Mouse (Mus musculus) megakaryocyte, adult 5-6 weeks (primary cell): ENCODE measurements around the gene Olfr549. TPM values are rescaled to one million over a fixed set of nuclear protein-coding genes. Genes with fewer than 3 reads are reported as not detected.

Source experiments
- ATAC-seq: 2 replicates; pipeline ENCODE4 v1.8.0; 2016; ENCODE audit warnings: mild to moderate bottlenecking, inconsistent platforms; ENCODE audit not compliant: poor library complexity, severe bottlenecking
- total RNA-seq, 2 experiments: library from RNA; stranded (forward) in 1 of 2; stranded (reverse) in 1 of 2; fragments of 153-499, 151-499 nt in 1 of 2; fragments of 221-1000, 200-1000 nt in 1 of 2; gene quantifications; 2 replicates each; pipeline versions ENCODE4 v1.2.3 to v1.2.4; 2015 to 2017

Gene Olfr549
- total RNA-seq (2015): not detected in 2 replicates
- total RNA-seq (2017): not detected in 2 replicates

DNA sequence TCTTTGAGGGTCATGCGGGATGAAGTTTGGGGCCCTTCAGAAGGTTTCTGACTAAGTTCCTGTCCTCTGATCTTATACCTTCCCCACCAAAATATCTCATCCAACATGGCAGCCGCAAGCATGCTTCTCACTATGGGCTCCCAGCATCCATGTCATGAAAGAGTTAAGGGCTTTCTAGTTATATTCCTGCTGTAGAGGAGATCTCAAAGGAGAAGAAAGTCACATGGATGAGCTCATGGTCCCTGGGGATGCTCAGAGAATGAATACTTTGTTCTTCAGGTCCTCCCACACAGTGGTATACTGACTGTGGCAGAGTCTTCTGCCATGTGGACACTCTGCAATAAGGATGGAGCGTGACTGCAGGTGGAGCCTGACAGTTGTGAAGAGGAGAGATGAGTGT is at the start of gene Olfr549:
Gene Olfr549, plus strand, starts transcription at position 301 of the 400 bp plus-strand sequence.
- no peak for ATAC-seq

DNA sequence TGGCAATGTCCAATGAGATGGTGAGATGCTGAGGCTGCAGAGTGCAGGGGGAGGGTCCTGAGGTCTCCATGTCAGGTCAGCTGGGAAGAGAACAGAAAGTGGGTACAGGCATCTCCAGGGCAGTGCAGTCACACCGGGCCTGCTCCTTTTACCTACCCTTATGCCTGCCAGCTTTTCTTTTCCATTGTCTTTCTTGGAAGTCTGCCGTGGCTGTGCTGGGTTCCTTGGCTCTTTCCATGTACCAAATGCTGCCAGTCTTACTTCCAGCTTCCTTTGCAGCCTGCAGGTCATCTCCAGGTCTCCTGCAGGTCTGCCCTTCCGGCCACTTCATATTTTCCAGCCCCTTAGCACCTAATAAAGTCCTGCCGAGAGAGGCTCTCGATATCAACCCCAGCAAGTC is 47.7 kb upstream of the Olfr549 start:
- ATAC-seq: no peak

DNA sequence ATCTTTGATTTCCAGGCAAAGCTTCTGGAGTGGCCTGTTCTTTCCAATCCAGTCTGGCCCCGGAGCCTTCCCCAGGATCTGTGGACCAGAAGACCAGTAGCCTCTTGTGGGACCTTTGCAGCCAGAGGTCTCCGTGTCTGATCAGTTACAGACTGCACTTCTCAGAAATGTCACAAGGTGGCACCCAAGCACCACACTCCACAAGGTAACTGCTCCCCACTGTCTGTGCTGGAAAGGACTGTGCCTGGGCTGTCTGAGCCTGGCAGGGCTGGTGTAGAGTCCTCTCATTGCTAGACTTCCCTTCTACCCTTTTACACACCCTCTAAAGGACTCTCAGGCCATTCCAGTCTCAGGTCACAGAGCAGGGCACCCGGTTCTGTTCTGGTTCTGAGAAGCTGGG is 42.8 kb upstream of the Olfr549 start:
- peak; percentile 98 for ATAC-seq

DNA sequence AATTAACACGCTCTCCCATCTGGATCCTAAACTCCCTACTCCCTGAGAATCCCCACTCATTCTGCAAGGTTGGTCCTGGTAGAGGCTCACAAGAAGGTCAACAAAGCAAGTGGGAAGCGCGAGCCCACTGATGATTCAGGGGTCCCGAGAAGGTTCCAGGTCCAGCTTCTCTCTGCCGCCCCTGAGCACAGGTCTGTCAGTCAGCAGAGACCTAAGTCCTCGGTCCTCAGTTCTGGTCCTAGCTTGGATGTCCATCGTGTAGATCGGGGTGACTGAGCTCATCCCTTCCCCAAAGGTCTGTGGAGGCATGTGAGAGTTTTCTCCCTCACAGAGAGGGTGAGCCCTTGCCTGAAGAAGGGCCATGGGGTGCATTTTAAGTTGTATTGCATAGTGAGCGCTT is 41.6 kb upstream of the Olfr549 start:
- ATAC-seq: no peak

DNA sequence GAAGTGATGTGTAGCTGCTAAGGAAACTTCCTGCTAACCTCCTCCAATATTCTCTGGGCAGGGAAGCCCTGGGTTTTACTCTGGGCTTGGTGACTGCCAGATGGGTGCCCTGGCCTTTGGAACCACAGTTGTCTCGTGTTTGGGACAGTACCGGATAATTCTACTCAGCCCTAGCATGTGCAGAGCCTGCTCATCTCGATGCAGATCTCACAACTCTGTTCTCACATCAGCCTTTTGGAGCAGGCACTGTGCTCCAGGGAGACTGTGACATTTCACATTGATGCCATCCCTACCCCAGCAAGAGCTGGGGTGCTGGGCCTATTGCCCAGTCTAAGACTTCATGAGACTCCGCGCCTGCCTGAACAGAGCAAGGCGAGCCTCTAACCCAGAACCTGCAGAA is 41.0 kb upstream of the Olfr549 start:
- ATAC-seq: no peak

DNA sequence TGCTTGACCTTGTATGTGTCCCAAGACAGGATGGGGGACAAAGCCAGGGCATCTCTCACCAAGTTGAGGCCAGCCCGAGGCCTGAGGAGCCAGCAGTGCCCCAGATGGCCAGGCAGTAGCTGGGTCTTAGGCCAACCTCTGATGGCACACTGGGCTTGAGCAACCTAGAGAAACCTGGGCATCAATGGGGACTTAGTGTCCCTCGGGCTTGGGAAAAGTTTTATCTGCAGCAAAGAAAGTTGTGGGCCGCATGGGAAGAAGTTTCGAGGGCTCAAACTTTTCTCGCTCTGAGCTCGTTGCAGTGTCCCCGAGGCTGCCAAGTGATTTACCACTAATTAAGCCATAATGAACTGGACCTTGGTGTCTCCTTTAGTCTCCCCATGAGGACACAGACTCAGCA is 39.9 kb upstream of the Olfr549 start:
- no peak for ATAC-seq

DNA sequence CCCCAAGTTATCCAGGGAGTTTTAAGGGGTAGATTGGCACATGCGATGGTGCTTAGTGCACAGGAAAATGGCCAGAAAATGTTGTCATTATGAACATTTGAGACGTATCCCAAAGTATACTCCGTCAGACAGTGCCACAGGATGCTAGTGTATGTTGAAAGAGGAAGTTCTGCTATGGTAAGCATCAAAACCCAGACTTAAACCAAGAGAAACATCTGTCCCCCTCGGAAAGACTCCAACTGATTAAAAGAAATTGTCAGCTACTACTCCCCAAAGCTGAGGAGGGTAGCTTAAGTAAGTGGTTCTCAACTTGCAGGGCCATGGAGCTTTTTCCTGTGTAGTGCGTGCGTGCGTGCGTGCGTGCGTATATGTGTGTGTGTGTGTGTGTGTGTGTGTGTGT is 37.7 kb upstream of the Olfr549 start:
- ATAC-seq: peak; percentile 38; the same call in 1 of the 2 replicates

DNA sequence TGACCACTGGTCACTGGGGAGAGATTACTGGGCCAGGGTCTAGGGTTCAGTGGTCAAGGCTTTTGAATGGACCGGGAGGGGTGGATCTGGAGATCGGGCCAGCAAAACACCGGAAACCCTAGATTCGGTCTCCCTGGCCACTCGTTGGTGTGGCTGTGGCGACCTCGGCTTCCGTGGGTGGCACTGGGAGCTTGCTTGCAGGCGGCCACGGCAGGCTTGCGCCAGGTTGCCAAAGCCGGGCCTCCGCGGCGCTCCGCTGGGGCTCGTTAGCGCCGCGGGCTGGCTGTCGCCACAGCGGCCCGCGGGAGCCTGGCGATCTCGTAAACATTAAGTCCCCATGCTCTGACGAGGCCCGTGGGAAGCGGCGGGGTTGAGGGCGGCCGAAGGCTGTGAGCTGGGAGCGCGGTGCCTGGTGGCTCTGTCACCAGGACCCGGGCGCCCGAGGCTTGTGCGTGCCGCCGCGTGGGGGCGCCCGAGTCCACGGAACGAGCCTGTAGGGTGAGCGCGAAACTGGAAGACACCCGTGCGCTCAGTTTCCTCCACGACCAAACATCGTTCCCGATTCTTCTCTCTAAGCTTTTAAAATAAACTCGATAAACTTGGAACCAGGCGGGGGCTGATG is 36.7 kb upstream of the Olfr549 start:
- peak; percentile 88 for ATAC-seq

DNA sequence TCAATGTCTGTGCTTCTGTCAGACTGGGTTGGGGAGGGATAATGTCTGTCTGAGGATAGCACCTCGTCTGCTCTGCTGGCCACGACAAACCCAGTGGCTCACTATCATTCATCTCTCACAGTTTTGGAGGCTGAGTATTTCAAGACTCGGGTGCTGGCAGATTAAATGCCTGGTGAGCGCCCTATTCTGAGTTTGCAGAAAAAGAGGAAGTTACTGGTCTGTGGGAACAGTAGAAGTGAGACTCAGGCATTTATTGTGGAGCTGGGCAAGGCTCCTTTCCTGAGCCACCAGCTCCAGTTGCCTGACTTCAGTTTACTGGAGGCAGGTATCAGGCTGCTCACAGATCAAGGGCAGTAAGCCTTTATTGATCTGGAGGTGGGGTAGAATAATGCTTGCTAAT is 35.5 kb upstream of the Olfr549 start:
- ATAC-seq: peak; percentile 56

DNA sequence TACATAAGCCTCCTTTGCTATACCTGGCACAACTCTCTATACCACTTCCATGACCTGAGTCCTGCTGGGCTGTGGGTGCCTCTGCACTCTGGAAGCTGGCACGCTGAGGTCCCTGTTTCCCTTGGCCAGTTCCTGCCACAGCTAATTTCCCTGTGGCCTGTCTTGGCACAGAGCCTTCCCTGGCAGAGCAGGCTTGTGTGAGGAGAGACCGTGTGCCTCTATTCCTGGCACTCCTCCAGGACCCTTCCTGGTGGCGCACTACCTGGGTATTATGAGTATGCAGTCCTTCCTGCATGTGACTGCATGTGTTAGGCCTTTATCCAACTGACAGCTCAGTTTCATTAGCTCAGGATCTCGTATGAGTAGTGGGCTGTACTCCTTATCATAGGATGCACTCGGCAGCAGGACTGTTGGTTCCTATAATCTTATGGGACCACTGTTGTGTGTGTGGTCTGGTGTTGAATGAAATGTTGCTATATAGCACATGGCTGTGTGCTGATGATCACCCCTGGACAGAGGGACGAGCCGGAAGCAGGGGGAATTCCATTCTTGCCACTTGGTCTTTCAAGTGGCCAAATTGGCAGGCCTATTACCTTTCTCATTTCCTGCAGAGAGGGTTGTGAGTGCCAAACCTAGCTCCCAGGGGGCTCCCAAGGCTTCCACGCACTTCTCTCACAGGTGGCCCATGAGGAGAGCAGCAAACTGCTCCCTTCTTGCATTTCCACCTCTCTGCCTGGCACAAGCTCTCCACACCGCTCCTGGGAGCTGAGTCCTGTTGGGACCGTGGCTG is 33.2 kb upstream of the Olfr549 start:
- ATAC-seq: no peak

DNA sequence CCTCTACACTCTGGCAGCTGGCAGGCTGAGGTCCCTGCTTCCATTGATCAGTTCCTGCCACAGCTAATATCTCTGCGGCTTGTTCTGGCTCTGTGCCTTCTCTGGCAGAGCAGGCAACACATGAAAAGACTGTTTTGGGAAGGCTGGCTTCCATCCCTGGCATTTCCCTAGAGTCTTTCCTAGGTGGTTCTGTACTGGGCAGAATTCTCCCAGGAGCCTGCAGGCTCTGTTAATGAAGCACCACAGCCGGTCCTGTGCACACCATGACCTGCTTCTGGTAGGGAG is 32.7 kb upstream of the Olfr549 start:
- ATAC-seq: no peak

DNA sequence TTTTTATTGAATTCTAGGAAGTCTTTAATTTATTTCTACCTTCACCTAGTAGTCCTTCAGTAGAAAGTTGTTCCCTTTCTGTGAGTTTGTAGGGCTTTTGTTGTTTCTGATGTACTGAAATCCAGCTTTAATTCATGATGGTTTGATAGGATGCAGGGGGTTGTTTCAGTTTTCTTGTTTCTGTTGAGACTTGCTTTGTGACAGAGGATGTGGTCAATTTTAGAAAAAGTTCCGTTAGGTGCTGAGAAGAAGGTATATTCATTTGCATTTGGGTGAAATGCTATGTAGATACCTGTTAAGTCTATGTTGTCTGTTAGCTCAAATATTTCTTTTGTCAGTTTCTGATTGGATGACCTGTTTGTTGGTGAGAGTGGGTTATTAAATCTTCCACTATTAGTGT is 20.6 kb upstream of the Olfr549 start:
- ATAC-seq: no peak

DNA sequence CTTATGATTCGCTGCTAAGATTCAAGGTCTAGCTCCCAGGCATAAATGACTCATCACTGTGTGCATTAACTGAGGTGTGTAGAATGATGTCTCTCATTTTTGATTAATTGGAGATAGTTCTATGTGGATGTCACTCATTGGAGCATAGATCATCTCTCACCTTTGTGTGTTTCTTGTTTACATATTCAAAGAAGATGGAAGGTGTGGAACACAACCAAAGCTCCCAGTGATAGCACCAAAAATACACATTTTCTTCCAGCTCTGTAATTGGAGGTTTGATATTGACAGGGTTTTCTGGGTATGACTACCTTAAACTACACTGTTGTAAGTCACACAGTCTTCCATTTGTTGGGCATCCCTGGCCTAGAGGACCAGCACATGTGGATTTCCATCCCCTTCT is 15.2 kb upstream of the Olfr549 start, which contains the start of gene Olfr547:
Gene Olfr547, plus strand, starts transcription at position 301 of the 400 bp plus-strand sequence.
- no peak for ATAC-seq

DNA sequence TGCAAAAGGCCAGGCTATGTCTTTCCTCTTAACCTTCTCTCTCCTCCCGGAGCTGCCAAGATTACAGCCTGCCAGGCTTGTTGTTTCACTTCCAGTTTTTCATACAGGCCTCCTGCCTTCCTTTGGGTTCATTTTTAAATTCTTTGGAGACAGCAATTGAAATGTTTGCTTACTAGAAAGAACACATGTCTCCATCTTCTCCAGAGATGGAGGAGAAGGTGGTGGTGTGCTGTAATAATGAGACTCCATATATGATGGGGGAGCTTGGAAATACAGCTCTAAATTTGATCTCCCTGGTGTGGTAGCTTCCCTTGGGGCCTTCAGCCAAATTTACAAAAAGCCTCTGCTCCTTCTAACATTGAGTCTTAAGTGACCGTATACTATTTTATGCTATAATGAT is 9.1 kb upstream of the Olfr549 start, which contains the start of gene Olfr548-ps1:
Gene Olfr548-ps1, plus strand, starts transcription at position 301 of the 400 bp plus-strand sequence.
- ATAC-seq: peak; percentile 59

DNA sequence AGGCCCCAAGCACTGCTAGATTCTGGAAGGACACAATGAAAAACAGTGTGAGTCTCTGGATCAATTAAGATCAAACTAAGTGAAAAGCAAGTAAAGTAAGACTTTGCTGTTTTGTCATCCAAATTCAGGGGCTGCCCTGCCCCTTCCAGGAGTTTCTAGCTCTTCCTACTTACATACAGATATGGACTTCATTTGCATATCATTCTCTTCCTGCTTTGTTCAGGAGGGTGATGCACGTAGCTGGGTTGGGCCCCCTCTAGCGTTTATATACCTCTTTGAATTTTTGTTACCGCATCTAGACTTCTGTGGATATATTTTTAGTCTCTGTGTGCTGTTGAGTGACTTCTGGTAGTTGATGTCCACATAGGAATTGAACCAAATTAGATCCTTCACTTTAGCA is 8.4 kb upstream of the Olfr549 start:
- no peak for ATAC-seq

DNA sequence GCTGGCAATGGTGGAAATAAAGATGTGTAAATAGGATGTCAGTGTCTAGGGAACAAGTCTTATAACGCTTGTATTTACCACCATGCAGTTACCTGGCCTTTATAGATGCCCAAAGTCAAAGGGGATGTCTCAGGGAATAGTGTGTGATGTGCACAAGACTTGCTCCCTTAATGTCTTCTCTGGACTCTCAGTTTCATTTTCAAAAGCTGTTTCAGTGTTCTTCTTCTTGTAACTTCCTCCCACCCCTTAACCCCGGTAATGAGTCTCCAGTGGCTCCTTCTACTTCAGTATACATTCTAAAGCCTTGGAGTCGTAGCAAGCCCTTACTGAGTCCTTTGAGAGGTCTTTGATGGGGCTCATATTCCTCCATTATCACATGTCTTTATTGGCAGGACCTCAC is 3.6 kb downstream of the Olfr549 start:
- peak; percentile 66; the same call in 1 of the 2 replicates for ATAC-seq

DNA sequence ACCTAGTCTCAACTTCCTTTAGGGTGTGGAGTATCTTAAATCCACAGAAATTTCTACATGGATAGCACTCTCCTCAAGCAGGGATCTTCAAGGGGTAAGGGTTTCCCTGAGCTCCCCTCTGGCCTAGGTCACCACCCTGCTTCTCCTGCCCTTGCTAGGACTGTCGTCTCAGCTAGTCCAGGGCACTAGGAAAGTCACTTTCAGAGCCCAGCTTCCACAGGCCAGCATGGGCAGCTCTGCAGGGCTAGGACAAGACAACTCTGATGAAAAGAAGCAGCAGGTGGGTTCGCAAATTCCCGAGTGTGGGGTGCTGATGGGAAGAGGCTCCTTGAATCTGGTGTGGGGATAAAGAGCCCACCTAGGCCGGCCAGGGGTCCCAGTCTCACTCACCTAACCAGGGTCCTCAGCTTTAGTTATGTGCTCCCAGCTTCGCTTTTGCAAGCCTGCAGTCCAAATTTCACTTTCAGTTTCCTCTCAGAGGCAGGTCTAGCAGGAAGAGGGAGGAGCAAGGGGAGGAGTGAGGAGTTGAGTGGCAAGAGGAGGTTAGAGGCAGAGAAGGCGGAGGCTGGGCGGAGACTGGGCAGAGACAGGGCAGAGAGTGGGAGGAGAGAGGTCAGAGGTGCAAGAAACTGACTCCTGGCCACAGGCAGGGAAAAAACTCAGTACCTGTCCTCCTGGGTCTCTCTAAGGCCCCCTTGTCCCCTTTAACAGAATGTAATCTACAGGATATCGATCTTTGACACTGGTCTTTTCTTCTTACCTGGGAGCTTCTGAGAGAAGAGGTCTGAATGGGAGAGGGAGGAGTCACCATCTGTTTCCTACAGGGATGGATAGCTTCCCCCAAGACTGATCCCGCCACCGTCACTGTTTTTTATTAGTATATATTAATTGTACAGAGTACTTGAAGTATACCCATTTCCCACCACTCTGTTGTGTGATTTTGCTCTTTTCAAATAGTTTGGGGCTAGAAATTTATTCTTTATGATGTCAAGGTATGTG is 15.6 kb downstream of the Olfr549 start, which contains the start of gene Trim21:
Gene Trim21, minus strand, starts transcription at position 488 of the 999 bp plus-strand sequence.
- peak; percentile 99 for ATAC-seq

DNA sequence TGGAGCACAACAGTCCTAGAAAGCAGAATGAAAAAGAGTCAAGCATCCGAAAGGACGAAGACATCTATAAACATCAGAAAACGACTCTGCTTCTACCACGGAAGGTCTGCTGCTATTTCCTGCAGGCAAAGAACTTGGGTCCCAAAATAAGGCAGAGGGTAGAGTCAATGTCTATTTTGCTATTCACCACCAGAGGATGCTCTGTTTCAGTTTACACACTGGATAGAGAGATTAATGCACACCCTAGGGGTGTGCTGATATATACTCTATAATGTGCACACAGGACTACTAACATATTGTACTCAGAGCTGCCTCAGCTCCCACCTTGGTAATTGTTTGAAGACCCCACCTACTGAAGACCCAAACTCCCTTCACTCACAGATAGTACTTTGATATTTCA is 16.5 kb downstream of the Olfr549 start:
- ATAC-seq: no peak

DNA sequence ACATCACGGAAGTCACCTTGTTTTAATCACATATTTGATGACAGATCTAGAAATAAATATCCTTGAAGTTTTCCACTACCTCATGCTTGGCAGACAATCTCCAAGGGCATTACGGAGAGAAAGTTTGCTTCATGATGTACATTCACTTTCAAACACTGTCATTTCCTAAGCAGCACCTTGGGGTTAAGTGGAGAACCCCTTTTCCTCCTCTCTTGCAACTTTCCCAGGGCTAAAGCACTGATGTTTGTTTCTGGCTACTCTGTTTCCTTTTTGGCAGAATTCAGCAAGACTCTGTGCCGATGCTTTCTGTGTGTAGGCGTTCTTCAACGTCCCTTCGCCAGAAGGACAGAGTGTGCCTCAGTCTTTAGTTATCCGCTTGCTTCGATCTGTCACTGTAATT is 21.5 kb downstream of the Olfr549 start, which contains the start of gene Olfr550:
Gene Olfr550, plus strand, starts transcription at position 301 of the 400 bp plus-strand sequence.
- no peak for ATAC-seq

DNA sequence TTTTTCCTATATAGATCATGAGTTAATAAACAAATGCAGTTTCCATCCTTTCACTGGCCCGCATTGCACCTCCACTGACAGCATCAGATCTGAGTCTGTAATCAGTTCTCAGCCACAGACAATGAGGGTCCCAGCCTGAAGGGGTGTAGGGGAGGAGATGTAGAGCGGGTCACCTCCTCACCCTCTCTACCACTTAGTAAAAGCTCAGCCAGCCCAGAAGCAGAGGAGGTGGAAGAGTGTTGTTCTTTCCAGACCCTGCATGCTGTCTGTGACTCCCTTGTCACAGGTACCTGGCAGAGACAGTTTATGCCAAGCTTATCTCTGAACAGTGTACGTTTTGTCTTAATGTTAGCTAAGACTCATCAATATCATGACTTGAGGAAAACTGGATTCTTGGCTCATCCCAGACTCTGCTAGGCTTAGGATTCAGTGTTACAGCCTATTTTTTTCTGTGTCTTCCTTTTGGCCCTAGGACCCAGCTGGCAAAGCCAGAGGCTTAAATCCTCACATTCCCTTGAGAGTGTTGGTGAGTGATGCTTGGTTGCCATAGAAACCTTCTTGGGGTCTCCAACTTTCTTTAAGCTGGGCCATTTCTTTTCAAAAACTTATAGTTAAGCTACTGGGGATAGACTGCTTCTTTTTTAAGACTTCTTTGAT is 23.6 kb downstream of the Olfr549 start:
- no peak for ATAC-seq
